Mouse (Mus musculus) kidney, embryonic 14.5 days (tissue): Measurements from ENCODE around the gene Gcm1. TPM values are rescaled to one million over a fixed set of nuclear protein-coding genes. Genes with fewer than 3 reads are reported as not detected.

Experiments used
- ATAC-seq: fragments of 200-750 bp; cut with Nextera tagmentation; 2 replicates; pipeline ENCODE4 v1.8.0; 2017; ENCODE audit warnings: moderate number of reproducible peaks, mild to moderate bottlenecking, moderate TSS enrichment, moderate library complexity; ENCODE audit not compliant: low FRiP score, low TSS enrichment
- H3K27ac ChIP-seq: fragments of 300-500 bp; sonication (generic); 2 replicates; pipeline ENCODE4 v1.5.1; 2014; ENCODE audit warnings: low read depth, mild to moderate bottlenecking, low read length, moderate library complexity, mixed read lengths
- H3K27me3 ChIP-seq: fragments of 300-500 bp; sonication (generic); 2 replicates; pipeline ENCODE4 v1.6.1; 2014; ENCODE audit warnings: mild to moderate bottlenecking, low read length; ENCODE audit not compliant: control insufficient read depth, insufficient read depth
- H3K36me3 ChIP-seq: fragments of 300-500 bp; sonication (generic); 2 replicates; pipeline ENCODE4 v1.6.1; 2014; ENCODE audit warnings: low read length, mixed read lengths; ENCODE audit not compliant: control insufficient read depth, insufficient read depth
- H3K4me1 ChIP-seq: fragments of 300-500 bp; sonication (generic); 2 replicates; pipeline ENCODE4 v1.6.1; 2014; ENCODE audit warnings: low read length, mixed read lengths; ENCODE audit not compliant: control insufficient read depth, insufficient read depth
- H3K4me2 ChIP-seq: fragments of 300-500 bp; sonication (generic); replicated peaks from 2 replicates; pipeline ENCODE4 v1.6.1; 2014; ENCODE audit warnings: low read depth, mild to moderate bottlenecking, low read length
- H3K4me3 ChIP-seq: fragments of 300-500 bp; sonication (generic); 2 replicates; pipeline ENCODE4 v1.5.1; 2014; ENCODE audit warnings: mild to moderate bottlenecking, low read length
- H3K9ac ChIP-seq: fragments of 300-500 bp; sonication (generic); 2 replicates; pipeline ENCODE4 v1.6.1; 2014; ENCODE audit warnings: low read depth, mild to moderate bottlenecking, low read length, moderate library complexity
- H3K9me3 ChIP-seq: fragments of 300-500 bp; sonication (generic); 2 replicates; pipeline ENCODE4 v1.6.1; 2016; ENCODE audit warnings: low read length; ENCODE audit not compliant: control insufficient read depth
- WGBS: fragments of 180-500 bp; shearing (Covaris S2); extraction: QIAGEN DNeasy Blood & Tissue Kit; methylation state at CpG from one replicate; pipeline ENCODE4 v1.1.7; 2014; 5-methylcytosine and 5-hydroxymethylcytosine counted together
- polyA plus RNA-seq: library from polyadenylated mRNA; unstranded; fragments of >200 nt; fragmentation: Nextera tagmentation; extraction: Ambion mirVana; gene quantifications from 2 replicates; pipeline ENCODE4 v1.2.1, GENCODE M21; 2014

Gcm1 gene
- polyA plus RNA-seq, 1 experiment from 2014 or later: 0.39 TPM

- 83% methylated on average over 4 of the region's 4 CpGs for WGBS
- Histone ChIP-seq H3K36me3 (peaks cover 54% of the 10 kb centered on the region), H3K4me1 (no peaks in the 10 kb centered on the region), H3K27me3 (no peaks in the 10 kb centered on the region), H3K4me2 (no peak overlapping the region), H3K27ac (no peak overlapping the region), H3K9ac (no peak overlapping the region), H3K9me3 (no peaks in the 10 kb centered on the region), H3K4me3 (no peak overlapping the region)
- ATAC-seq: no peak
Observed at GRCm38 (mm10) chr9:78084341-78084740, 32.6 kb downstream of the Gcm1 start.

GRCm38 (mm10) chr9:78085722-78086287 lies 34.1 kb downstream of the Gcm1 start:
- H3K9me3 ChIP-seq: no peaks in the 10 kb centered on the region
- 79% methylated on average over 14 of the region's 14 CpGs for WGBS
- no peaks in the 10 kb centered on the region for H3K27me3 ChIP-seq
- H3K4me1 ChIP-seq: no peaks in the 10 kb centered on the region
- peaks cover 56% of the 10 kb centered on the region for H3K36me3 ChIP-seq
- no peak overlapping the region for H3K27ac ChIP-seq
- ATAC-seq: no peak
- no peak overlapping the region for H3K9ac ChIP-seq
- no peak overlapping the region for H3K4me3 ChIP-seq
- H3K4me2 ChIP-seq: no peak overlapping the region

GRCm38 (mm10) chr9:78087751-78088150 lies 36.0 kb downstream of the Gcm1 start:
- no peaks in the 10 kb centered on the region for H3K9me3 ChIP-seq
- H3K36me3 ChIP-seq: peaks cover 49% of the 10 kb centered on the region
- no peak overlapping the region for H3K27ac ChIP-seq
- WGBS: 80% methylated on average over 9 of the region's 9 CpGs
- H3K9ac ChIP-seq: no peak overlapping the region
- no peak overlapping the region for H3K4me3 ChIP-seq
- H3K4me1 ChIP-seq: no peaks in the 10 kb centered on the region
- no peak overlapping the region for H3K4me2 ChIP-seq
- ATAC-seq: no peak
- H3K27me3 ChIP-seq: no peaks in the 10 kb centered on the region

DNA sequence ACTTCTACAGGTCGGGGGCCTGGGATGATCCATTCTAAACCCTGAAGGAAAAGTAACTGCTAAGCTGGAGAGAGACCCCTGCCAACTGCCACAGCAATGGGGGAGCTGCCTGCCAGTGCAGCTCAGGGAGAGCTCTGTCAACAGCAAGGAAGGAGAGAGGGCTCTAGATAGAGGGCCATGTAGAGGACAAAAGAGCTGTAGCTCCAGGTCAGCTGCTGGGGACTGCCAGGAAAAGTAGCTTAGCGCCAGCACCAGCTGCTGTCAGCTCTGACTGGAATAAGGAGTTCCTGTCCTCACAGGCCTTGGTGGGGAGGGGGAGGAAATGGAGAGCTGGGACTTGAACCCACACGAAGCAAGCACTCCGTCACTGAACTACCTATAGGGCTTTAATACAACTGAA lies 36.8 kb downstream of the Gcm1 start:
- H3K4me2 ChIP-seq: no peak overlapping the region
- no peaks in the 10 kb centered on the region for H3K9me3 ChIP-seq
- H3K9ac ChIP-seq: no peak overlapping the region
- no peak for ATAC-seq
- no peaks in the 10 kb centered on the region for H3K4me1 ChIP-seq
- peaks cover 45% of the 10 kb centered on the region for H3K36me3 ChIP-seq
- H3K4me3 ChIP-seq: no peak overlapping the region
- no peak overlapping the region for H3K27ac ChIP-seq
- no peaks in the 10 kb centered on the region for H3K27me3 ChIP-seq
- 66% methylated on average over 4 of the region's 4 CpGs for WGBS

DNA sequence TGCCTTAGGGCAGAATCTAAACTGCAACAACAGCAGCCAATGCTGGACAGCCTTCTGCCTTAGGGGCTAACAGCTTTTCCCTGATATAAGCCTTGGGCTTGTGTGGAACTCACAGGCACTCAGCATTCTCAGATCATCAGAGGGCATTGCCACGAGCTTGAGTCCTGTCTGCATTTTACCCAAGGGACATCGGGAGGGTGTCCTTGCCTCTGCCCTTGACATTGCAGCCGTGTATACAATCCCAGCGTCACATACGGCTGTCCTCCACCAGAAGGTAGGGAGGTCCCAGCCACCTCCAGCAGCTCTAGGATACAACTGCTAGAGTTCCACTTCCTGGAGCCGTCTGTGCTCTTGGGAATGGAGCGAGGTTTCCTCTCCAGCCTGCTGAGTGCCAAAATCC lies 37.2 kb downstream of the Gcm1 start:
- Histone ChIP-seq H3K4me1 (no peaks in the 10 kb centered on the region), H3K4me2 (no peak overlapping the region), H3K27ac (no peak overlapping the region), H3K9ac (no peak overlapping the region), H3K4me3 (no peak overlapping the region), H3K36me3 (peaks cover 41% of the 10 kb centered on the region), H3K27me3 (no peaks in the 10 kb centered on the region), H3K9me3 (no peaks in the 10 kb centered on the region)
- ATAC-seq: no peak
- whole genome bisulfite sequencing: 81% methylated on average over 7 of the region's 7 CpGs

DNA sequence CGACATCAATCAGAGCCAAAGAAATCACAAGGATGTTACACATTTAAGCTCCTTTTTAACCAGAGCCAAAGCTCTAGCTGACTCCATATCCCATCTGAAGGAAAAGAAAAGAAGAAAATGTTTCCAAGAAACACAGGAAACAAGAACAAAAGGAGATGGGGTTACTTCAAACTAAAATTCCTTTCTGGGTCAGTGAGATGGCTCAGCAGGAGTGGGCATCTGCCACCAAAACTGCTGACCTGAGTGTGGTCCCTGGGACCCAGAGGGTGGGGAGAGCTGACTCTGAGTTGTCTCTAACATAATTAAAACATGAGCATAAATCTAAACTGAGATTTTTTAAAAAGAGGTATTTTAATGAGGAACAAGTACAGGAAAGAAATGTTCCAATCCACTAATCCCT lies 38.2 kb downstream of the Gcm1 start:
- peaks cover 35% of the 10 kb centered on the region for H3K36me3 ChIP-seq

GRCm38 (mm10) chr9:78090596-78090995 lies 38.9 kb downstream of the Gcm1 start:
- ATAC-seq: no peak
- peaks cover 34% of the 10 kb centered on the region for H3K36me3 ChIP-seq
- no peak overlapping the region for H3K27ac ChIP-seq
- H3K9me3 ChIP-seq: no peaks in the 10 kb centered on the region
- no peak overlapping the region for H3K9ac ChIP-seq
- no peaks in the 10 kb centered on the region for H3K27me3 ChIP-seq
- 98% methylated on average over 3 of the region's 3 CpGs for WGBS
- H3K4me1 ChIP-seq: no peaks in the 10 kb centered on the region
- H3K4me3 ChIP-seq: no peak overlapping the region
- no peak overlapping the region for H3K4me2 ChIP-seq

More for the DNA sequence above, 38.2 kb downstream of the Gcm1 start:
- ATAC-seq: no peak
- no peak overlapping the region for H3K4me2 ChIP-seq
- no peaks in the 10 kb centered on the region for H3K27me3 ChIP-seq
- H3K4me1 ChIP-seq: no peaks in the 10 kb centered on the region
- 92% methylated on average over 1 of the region's 1 CpGs for WGBS
- H3K4me3 ChIP-seq: no peak overlapping the region
- H3K9ac ChIP-seq: no peak overlapping the region
- H3K27ac ChIP-seq: no peak overlapping the region
- no peaks in the 10 kb centered on the region for H3K9me3 ChIP-seq

DNA sequence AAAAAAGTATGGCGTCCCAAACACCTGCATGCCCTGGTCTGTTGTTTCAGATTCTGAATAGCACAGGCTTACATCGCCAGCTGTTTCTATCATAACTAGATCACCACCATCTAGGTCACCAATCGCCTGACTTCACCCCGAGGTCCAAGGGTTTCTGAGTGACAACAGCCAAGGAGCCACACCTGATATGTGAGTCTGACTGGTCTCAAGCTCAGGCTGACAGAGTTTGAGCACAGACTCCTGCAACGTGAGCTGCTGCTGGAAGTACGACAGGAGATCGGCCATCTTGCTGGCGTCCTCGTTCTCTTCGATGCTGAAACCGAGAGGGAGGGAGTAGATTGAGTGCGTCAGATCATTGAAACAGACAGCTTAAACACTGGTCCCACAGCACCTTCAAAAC lies 44.0 kb downstream of the Gcm1 start:
- H3K36me3 ChIP-seq: peaks cover 53% of the 10 kb centered on the region

GRCm38 (mm10) chr9:78096376-78096775 lies 44.7 kb downstream of the Gcm1 start:
- no peak overlapping the region for H3K27ac ChIP-seq
- H3K36me3 ChIP-seq: peaks cover 59% of the 10 kb centered on the region
- H3K27me3 ChIP-seq: no peaks in the 10 kb centered on the region
- H3K9me3 ChIP-seq: peaks cover 11% of the 10 kb centered on the region; the same call in 1 of the 2 replicates
- H3K9ac ChIP-seq: no peak overlapping the region
- WGBS: 97% methylated on average over 5 of the region's 6 CpGs
- no peak for ATAC-seq
- H3K4me1 ChIP-seq: no peaks in the 10 kb centered on the region
- H3K4me3 ChIP-seq: no peak overlapping the region
- H3K4me2 ChIP-seq: no peak overlapping the region

More for the DNA sequence above, 44.0 kb downstream of the Gcm1 start:
- H3K4me3 ChIP-seq: no peak overlapping the region
- H3K9me3 ChIP-seq: peaks cover 11% of the 10 kb centered on the region; the same call in 1 of the 2 replicates
- no peak overlapping the region for H3K9ac ChIP-seq
- no peaks in the 10 kb centered on the region for H3K4me1 ChIP-seq
- H3K27me3 ChIP-seq: no peaks in the 10 kb centered on the region
- no peak overlapping the region for H3K27ac ChIP-seq
- no peak for ATAC-seq
- H3K4me2 ChIP-seq: no peak overlapping the region
- WGBS: 95% methylated on average over 12 of the region's 12 CpGs
